In genomic region chr13:98867810-98868209, GRCm38 (mm10) we compare ENCODE assay signal across 8 mouse cellular contexts. TPM values are rescaled to one million over a fixed set of nuclear protein-coding genes. Genes with fewer than 3 reads are reported as not detected.
DNase-seq lines count a peak whose midpoint lies in the region; ATAC-seq and TF ChIP-seq lines count a peak whose summit lies in the region.

No protein-coding gene starts in this region.

- H3K27ac ChIP-seq in forebrain, embryonic 11.5 days (ENCODE audit: low read depth, low read length) = no peak overlapping the region
- no peak overlapping the region for H3K27ac ChIP-seq in hindbrain, embryonic 14.5 days
- H3K27ac ChIP-seq in stomach, postnatal 0 days (replicated peaks) = no peak overlapping the region

- 74% methylated on average over 2 of the region's 2 CpGs for WGBS in forebrain, embryonic 11.5 days
- 60% methylated on average over 2 of the region's 2 CpGs for WGBS in hindbrain, embryonic 14.5 days
- 47% methylated on average over 2 of the region's 2 CpGs for WGBS in stomach, postnatal 0 days

- no peaks in the 10 kb centered on the region for H3K4me1 ChIP-seq in forebrain, embryonic 11.5 days (replicated peaks; ENCODE audit: control insufficient read depth, insufficient read depth, low read length)
- H3K4me1 ChIP-seq in hindbrain, embryonic 14.5 days (replicated peaks; ENCODE audit: control insufficient read depth, insufficient read depth, low read length) = no peaks in the 10 kb centered on the region
- no peaks in the 10 kb centered on the region for H3K4me1 ChIP-seq in stomach, postnatal 0 days (replicated peaks; ENCODE audit: control insufficient read depth, insufficient read depth)

- H3K9ac ChIP-seq in forebrain, embryonic 11.5 days (ENCODE audit: low read length) = no peak overlapping the region
- H3K9ac ChIP-seq in hindbrain, embryonic 14.5 days = no peak overlapping the region
- no peak overlapping the region for H3K9ac ChIP-seq in stomach, postnatal 0 days (ENCODE audit: low read length)

- ATAC-seq in forebrain, embryonic 11.5 days (replicated peaks; ENCODE audit: low FRiP score) = no peak
- ATAC-seq in hindbrain, embryonic 14.5 days (ENCODE audit: low FRiP score) = peak; percentile 60; the same call in 1 of the 2 replicates
- ATAC-seq in stomach, postnatal 0 days (ENCODE audit: low FRiP score, low TSS enrichment) = peak; percentile 71

- TF ChIP-seq CTCF in stomach, postnatal 0 days (IDR thresholded peaks at IDR 0.05; ENCODE audit: low read depth) = peak; percentile 89

- no peaks in the 10 kb centered on the region for H3K27me3 ChIP-seq in forebrain, embryonic 11.5 days (ENCODE audit: control insufficient read depth, insufficient read depth, low read length)
- no peaks in the 10 kb centered on the region for H3K27me3 ChIP-seq in hindbrain, embryonic 14.5 days (ENCODE audit: control insufficient read depth, insufficient read depth, low read length)
- H3K27me3 ChIP-seq in stomach, postnatal 0 days (ENCODE audit: control insufficient read depth, insufficient read depth, low read length) = no peaks in the 10 kb centered on the region

- no peak for TF ChIP-seq EP300 in stomach, postnatal 0 days (optimal IDR thresholded peaks at IDR 0.05)

- no peaks in the 10 kb centered on the region for H3K9me3 ChIP-seq in forebrain, embryonic 11.5 days (ENCODE audit: control insufficient read depth, low read length)
- H3K9me3 ChIP-seq in hindbrain, embryonic 14.5 days (ENCODE audit: control insufficient read depth, low read length) = no peaks in the 10 kb centered on the region
- no peaks in the 10 kb centered on the region for H3K9me3 ChIP-seq in stomach, postnatal 0 days (ENCODE audit: control insufficient read depth, low read length)

- DNase-seq in testis, postnatal 10 days (ENCODE audit: low spot score) = peak; percentile 55
- DNase-seq in testis, postnatal 14 days (ENCODE audit: low spot score) = no peak
- peak; percentile 53 for DNase-seq in c-Kit-positive CD71-negative TER-119-negative erythroid progenitor cells, embryonic 14.5 days (ENCODE audit: low read depth)
- peak; percentile 60 for DNase-seq in forebrain, embryonic 11.5 days (ENCODE audit: low spot score)
- DNase-seq in hindbrain, embryonic 14.5 days (ENCODE audit: low spot score) = peak; percentile 68
- peak; percentile 67 for DNase-seq in layer of hippocampus, adult 9-10 months (ENCODE audit: low spot score)
- peak; percentile 35 to 56 for DNase-seq in lung, postnatal 4 days
- peak; percentile 73 for DNase-seq in stomach, postnatal 0 days (ENCODE audit: low spot score)

- H3K4me2 ChIP-seq in forebrain, embryonic 11.5 days (ENCODE audit: low read depth, low read length, severe bottlenecking) = no peak overlapping the region
- H3K4me2 ChIP-seq in hindbrain, embryonic 14.5 days (replicated peaks) = no peak overlapping the region
- H3K4me2 ChIP-seq in stomach, postnatal 0 days (replicated peaks; ENCODE audit: low read depth) = no peak overlapping the region

- no peak overlapping the region for H3K4me3 ChIP-seq in forebrain, embryonic 11.5 days (ENCODE audit: low read depth, low read length)
- no peak overlapping the region for H3K4me3 ChIP-seq in hindbrain, embryonic 14.5 days (replicated peaks; ENCODE audit: low read length)
- H3K4me3 ChIP-seq in stomach, postnatal 0 days (ENCODE audit: low read depth, low read length) = no peak overlapping the region

- peaks cover 8% of the 10 kb centered on the region; the same call in 1 of the 2 replicates for H3K36me3 ChIP-seq in forebrain, embryonic 11.5 days (ENCODE audit: control insufficient read depth, insufficient read depth, low read length)
- peaks cover 92% of the 10 kb centered on the region for H3K36me3 ChIP-seq in hindbrain, embryonic 14.5 days (replicated peaks; ENCODE audit: control insufficient read depth, insufficient read depth)
- H3K36me3 ChIP-seq in stomach, postnatal 0 days (ENCODE audit: control insufficient read depth, insufficient read depth, low read length) = peaks cover 34% of the 10 kb centered on the region

RNA-seq across cellular contexts. Expression of gene Fcho2, which starts 52.6 kb away (rescaled TPM):
- polyA plus RNA-seq in forebrain, embryonic 11.5 days (2014; fragmentation: Nextera tagmentation; extraction: Ambion mirVana) = 26.4 and 33.5 TPM in 2 replicates
- polyA plus RNA-seq in hindbrain, embryonic 14.5 days (2014; fragmentation: Nextera tagmentation; extraction: Ambion mirVana) = 22.2 and 23.5 TPM in 2 replicates
- 19.6 and 21.9 TPM in 2 replicates for polyA plus RNA-seq in stomach, postnatal 0 days (2015; fragmentation: Nextera tagmentation; extraction: Ambion mirVana)

RNA-seq across cellular contexts. Expression of gene Tnpo1, which starts 58.4 kb away (rescaled TPM):
- 60.2 and 65.7 TPM in 2 replicates for polyA plus RNA-seq in forebrain, embryonic 11.5 days (2014; fragmentation: Nextera tagmentation; extraction: Ambion mirVana)
- 47.9 and 50.0 TPM in 2 replicates for polyA plus RNA-seq in hindbrain, embryonic 14.5 days (2014; fragmentation: Nextera tagmentation; extraction: Ambion mirVana)
- polyA plus RNA-seq in stomach, postnatal 0 days (2015; fragmentation: Nextera tagmentation; extraction: Ambion mirVana) = 17.1 and 20.7 TPM in 2 replicates
